Mouse (Mus musculus): ENCODE data around the gene Galntl6. TPM values are rescaled to one million over a fixed set of nuclear protein-coding genes. Genes with fewer than 3 reads are reported as not detected.

Gene Galntl6
- polyA plus RNA-seq, 1 experiment: 0.37 TPM

- TF ChIP-seq CTCF (IDR thresholded peaks at IDR 0.05; ENCODE audit: control insufficient read depth, insufficient read depth, low read length) (no peak), POLR2A (IDR thresholded peaks at IDR 0.05; ENCODE audit: borderline replicate concordance, control insufficient read depth, low read depth, low read length) (no peak)
- 83% methylated on average over 15 of the region's 15 CpGs for WGBS
- Histone ChIP-seq H3K4me1 (ENCODE audit: control insufficient read depth, insufficient read depth, low read length) (no peaks in the 10 kb centered on the region), H3K27ac (ENCODE audit: control insufficient read depth, insufficient read depth, low read depth, low read length, poor library complexity) (no peak overlapping the region), H3K4me3 (replicated peaks; ENCODE audit: control insufficient read depth, low read depth, low read length) (no peak overlapping the region)
Measured at GRCm38 (mm10) chr8:57836201-57836883, 1076.1 kb downstream of the Galntl6 start.

- TF ChIP-seq POLR2A (IDR thresholded peaks at IDR 0.05; ENCODE audit: borderline replicate concordance, control insufficient read depth, low read depth, low read length) (no peak), CTCF (IDR thresholded peaks at IDR 0.05; ENCODE audit: control insufficient read depth, insufficient read depth, low read length) (no peak)
- Histone ChIP-seq H3K4me3 (replicated peaks; ENCODE audit: control insufficient read depth, low read depth, low read length) (no peak overlapping the region), H3K4me1 (ENCODE audit: control insufficient read depth, insufficient read depth, low read length) (no peaks in the 10 kb centered on the region), H3K27ac (ENCODE audit: control insufficient read depth, insufficient read depth, low read depth, low read length, poor library complexity) (no peak overlapping the region)
- 66% methylated on average over 7 of the region's 7 CpGs for WGBS
Measured at GRCm38 (mm10) chr8:57823151-57823550, 1089.3 kb downstream of the Galntl6 start.

- no peak overlapping the region for H3K4me3 ChIP-seq (replicated peaks; ENCODE audit: control insufficient read depth, low read depth, low read length)
- H3K4me1 ChIP-seq (ENCODE audit: control insufficient read depth, insufficient read depth, low read length): no peaks in the 10 kb centered on the region
- TF ChIP-seq CTCF (IDR thresholded peaks at IDR 0.05; ENCODE audit: control insufficient read depth, insufficient read depth, low read length): no peak
- TF ChIP-seq POLR2A (IDR thresholded peaks at IDR 0.05; ENCODE audit: borderline replicate concordance, control insufficient read depth, low read depth, low read length): no peak
- 80% methylated on average over 7 of the region's 7 CpGs for WGBS
- no peak overlapping the region for H3K27ac ChIP-seq (ENCODE audit: control insufficient read depth, insufficient read depth, low read depth, low read length, poor library complexity)
Measured at GRCm38 (mm10) chr8:57816034-57816433, 1096.4 kb downstream of the Galntl6 start.

GRCm38 (mm10) chr8:57807060-57807459 lies 1105.4 kb downstream of the Galntl6 start:
- TF ChIP-seq POLR2A (IDR thresholded peaks at IDR 0.05; ENCODE audit: borderline replicate concordance, control insufficient read depth, low read depth, low read length) (no peak), CTCF (IDR thresholded peaks at IDR 0.05; ENCODE audit: control insufficient read depth, insufficient read depth, low read length) (no peak)
- 64% methylated on average over 4 of the region's 4 CpGs for WGBS
- Histone ChIP-seq H3K27ac (ENCODE audit: control insufficient read depth, insufficient read depth, low read depth, low read length, poor library complexity) (no peak overlapping the region), H3K4me3 (replicated peaks; ENCODE audit: control insufficient read depth, low read depth, low read length) (no peak overlapping the region), H3K4me1 (ENCODE audit: control insufficient read depth, insufficient read depth, low read length) (no peaks in the 10 kb centered on the region; the same call in 1 of the 2 replicates)

- peaks cover 1% of the 10 kb centered on the region; the same call in 1 of the 2 replicates for H3K4me1 ChIP-seq (ENCODE audit: control insufficient read depth, insufficient read depth, low read length)
- TF ChIP-seq POLR2A (IDR thresholded peaks at IDR 0.05; ENCODE audit: borderline replicate concordance, control insufficient read depth, low read depth, low read length) (no peak), CTCF (IDR thresholded peaks at IDR 0.05; ENCODE audit: control insufficient read depth, insufficient read depth, low read length) (no peak)
- 87% methylated on average over 4 of the region's 4 CpGs for WGBS
- no peak overlapping the region for H3K4me3 ChIP-seq (replicated peaks; ENCODE audit: control insufficient read depth, low read depth, low read length)
- no peak overlapping the region for H3K27ac ChIP-seq (ENCODE audit: control insufficient read depth, insufficient read depth, low read depth, low read length, poor library complexity)
Measured at GRCm38 (mm10) chr8:57805094-57805493, 1107.3 kb downstream of the Galntl6 start.

GRCm38 (mm10) chr8:57803821-57804220 lies 1108.6 kb downstream of the Galntl6 start:
- WGBS: 87% methylated on average over 8 of the region's 8 CpGs
- no peak overlapping the region for H3K4me3 ChIP-seq (replicated peaks; ENCODE audit: control insufficient read depth, low read depth, low read length)
- TF ChIP-seq POLR2A (IDR thresholded peaks at IDR 0.05; ENCODE audit: borderline replicate concordance, control insufficient read depth, low read depth, low read length): no peak
- no peak for TF ChIP-seq CTCF (IDR thresholded peaks at IDR 0.05; ENCODE audit: control insufficient read depth, insufficient read depth, low read length)
- peaks cover 1% of the 10 kb centered on the region; the same call in 1 of the 2 replicates for H3K4me1 ChIP-seq (ENCODE audit: control insufficient read depth, insufficient read depth, low read length)
- H3K27ac ChIP-seq (ENCODE audit: control insufficient read depth, insufficient read depth, low read depth, low read length, poor library complexity): no peak overlapping the region

GRCm38 (mm10) chr8:57801197-57801596 lies 1111.2 kb downstream of the Galntl6 start:
- Histone ChIP-seq H3K4me3 (replicated peaks; ENCODE audit: control insufficient read depth, low read depth, low read length) (peak overlapping the region; percentile 41), H3K27ac (ENCODE audit: control insufficient read depth, insufficient read depth, low read depth, low read length, poor library complexity) (peak overlapping the region; percentile 57), H3K4me1 (ENCODE audit: control insufficient read depth, insufficient read depth, low read length) (peaks cover 1% of the 10 kb centered on the region; the same call in 1 of the 2 replicates)
- WGBS: 3% methylated on average over 4 of the region's 4 CpGs
- TF ChIP-seq CTCF (IDR thresholded peaks at IDR 0.05; ENCODE audit: control insufficient read depth, insufficient read depth, low read length) (no peak), POLR2A (IDR thresholded peaks at IDR 0.05; ENCODE audit: borderline replicate concordance, control insufficient read depth, low read depth, low read length) (no peak)

- TF ChIP-seq CTCF (IDR thresholded peaks at IDR 0.05; ENCODE audit: control insufficient read depth, insufficient read depth, low read length) (no peak), POLR2A (IDR thresholded peaks at IDR 0.05; ENCODE audit: borderline replicate concordance, control insufficient read depth, low read depth, low read length) (no peak)
- Histone ChIP-seq H3K4me3 (replicated peaks; ENCODE audit: control insufficient read depth, low read depth, low read length) (no peak overlapping the region), H3K27ac (ENCODE audit: control insufficient read depth, insufficient read depth, low read depth, low read length, poor library complexity) (no peak overlapping the region), H3K4me1 (ENCODE audit: control insufficient read depth, insufficient read depth, low read length) (peaks cover 1% of the 10 kb centered on the region; the same call in 1 of the 2 replicates)
- under 1% methylated on average over 4 of the region's 4 CpGs for WGBS
Measured at GRCm38 (mm10) chr8:57800327-57800726, 1112.1 kb downstream of the Galntl6 start.
